Mouse (Mus musculus) limb, embryonic 13.5 days (tissue): Measurements from ENCODE around the gene Fblim1. TPM values are rescaled to one million over a fixed set of nuclear protein-coding genes. Genes with fewer than 3 reads are reported as not detected.

Experiments used
- ATAC-seq: fragments of 200-750 bp; cut with Nextera tagmentation; 2 replicates; pipeline ENCODE4 v1.8.0; 2017; ENCODE audit warnings: low read depth, moderate number of reproducible peaks, moderate TSS enrichment; ENCODE audit not compliant: low FRiP score
- H3K27ac ChIP-seq: fragments of 300-500 bp; sonication (generic); 2 replicates; pipeline ENCODE4 v1.5.1; 2015; ENCODE audit warnings: inconsistent platforms, mild to moderate bottlenecking, moderate library complexity
- H3K27me3 ChIP-seq: fragments of 300-500 bp; sonication (generic); 2 replicates; pipeline ENCODE4 v1.6.1; 2015; ENCODE audit warnings: mild to moderate bottlenecking, inconsistent platforms
- H3K36me3 ChIP-seq: fragments of 300-500 bp; sonication (generic); 2 replicates; pipeline ENCODE4 v1.6.1; 2015; ENCODE audit warnings: inconsistent platforms, mild to moderate bottlenecking, moderate library complexity
- H3K4me1 ChIP-seq: fragments of 300-500 bp; sonication (generic); 2 replicates; pipeline ENCODE4 v1.6.1; 2015; ENCODE audit warnings: inconsistent platforms
- H3K4me2 ChIP-seq: fragments of 300-500 bp; sonication (generic); replicated peaks from 2 replicates; pipeline ENCODE4 v1.6.1; 2015; ENCODE audit warnings: inconsistent platforms, mild to moderate bottlenecking, moderate library complexity
- H3K4me3 ChIP-seq: fragments of 300-500 bp; sonication (generic); 2 replicates; pipeline ENCODE4 v1.5.1; 2015; ENCODE audit warnings: moderate library complexity, mild to moderate bottlenecking, inconsistent platforms
- H3K9ac ChIP-seq: fragments of 300-500 bp; sonication (generic); 2 replicates; pipeline ENCODE4 v1.6.1; 2015; ENCODE audit warnings: mild to moderate bottlenecking, inconsistent platforms
- H3K9me3 ChIP-seq: fragments of 300-500 bp; sonication (generic); 2 replicates; pipeline ENCODE4 v1.6.1; 2016; ENCODE audit warnings: inconsistent platforms
- WGBS: fragments of 180-500 bp; shearing (Covaris S2); methylation state at CpG from one replicate; pipeline ENCODE4 v1.1.7; 2015; 5-methylcytosine and 5-hydroxymethylcytosine counted together
- polyA plus RNA-seq: library from polyadenylated mRNA; unstranded; fragments of >200 nt; fragmentation: Nextera tagmentation; extraction: Ambion mirVana; gene quantifications from 2 replicates; pipeline ENCODE4 v1.2.1, GENCODE M21; 2015

The Fblim1 gene
- polyA plus RNA-seq, 1 experiment from 2014 or later = 67.7 TPM

DNA sequence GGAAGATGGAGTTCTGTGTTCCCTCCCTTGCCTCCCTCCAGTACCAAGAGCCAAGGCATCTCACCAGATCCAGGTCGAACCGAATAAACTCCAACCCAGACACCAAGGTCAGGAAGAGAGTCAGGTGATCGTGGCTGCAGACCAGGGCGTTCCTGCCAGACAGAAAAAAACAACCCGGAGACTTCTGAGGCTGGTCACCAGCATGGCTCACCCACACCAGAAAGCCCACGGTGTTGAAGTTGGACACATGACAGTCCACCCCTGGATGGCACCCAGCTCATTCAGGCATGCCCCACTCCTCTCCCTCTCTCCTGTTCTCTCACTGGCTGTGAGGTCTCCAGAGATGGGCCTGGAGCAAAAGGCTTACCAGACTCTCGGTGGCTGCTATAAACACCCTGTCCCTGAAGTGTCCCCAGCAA, 35.5 kb upstream of the Fblim1 start:
- Histone ChIP-seq H3K4me3 (no peak overlapping the region), H3K27ac (no peak overlapping the region), H3K4me2 (no peak overlapping the region), H3K4me1 (peaks cover 9% of the 10 kb centered on the region), H3K9me3 (no peaks in the 10 kb centered on the region), H3K9ac (no peak overlapping the region), H3K36me3 (peaks cover 60% of the 10 kb centered on the region), H3K27me3 (no peaks in the 10 kb centered on the region)
- WGBS = 94% methylated on average over 7 of the region's 7 CpGs
- no peak for ATAC-seq

DNA sequence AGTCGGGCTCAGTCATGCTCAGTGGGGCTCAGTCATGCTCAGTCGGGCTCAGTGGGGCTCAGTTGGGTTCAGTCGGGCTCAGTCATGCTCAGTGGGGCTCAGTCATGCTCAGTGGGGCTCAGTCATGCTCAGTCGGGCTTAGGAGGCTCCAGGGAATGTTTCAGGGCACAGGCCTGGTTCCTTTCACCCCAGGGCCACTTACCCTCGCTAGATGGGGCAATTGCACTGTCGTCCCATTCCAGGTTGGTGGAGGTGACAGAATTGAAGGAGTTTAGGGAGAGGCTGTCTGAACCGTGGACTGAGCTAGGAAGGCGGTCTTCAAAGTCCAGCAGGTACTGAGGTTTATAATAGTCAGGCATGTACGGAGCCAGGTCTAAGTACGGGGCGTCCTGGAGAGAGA, 33.6 kb upstream of the Fblim1 start:
- Histone ChIP-seq H3K4me3 (no peak overlapping the region), H3K4me1 (peaks cover 9% of the 10 kb centered on the region), H3K27ac (no peak overlapping the region), H3K27me3 (no peaks in the 10 kb centered on the region), H3K9ac (no peak overlapping the region), H3K36me3 (peaks cover 79% of the 10 kb centered on the region), H3K4me2 (no peak overlapping the region), H3K9me3 (no peaks in the 10 kb centered on the region)
- WGBS = 75% methylated on average over 11 of the region's 11 CpGs
- no peak for ATAC-seq

DNA sequence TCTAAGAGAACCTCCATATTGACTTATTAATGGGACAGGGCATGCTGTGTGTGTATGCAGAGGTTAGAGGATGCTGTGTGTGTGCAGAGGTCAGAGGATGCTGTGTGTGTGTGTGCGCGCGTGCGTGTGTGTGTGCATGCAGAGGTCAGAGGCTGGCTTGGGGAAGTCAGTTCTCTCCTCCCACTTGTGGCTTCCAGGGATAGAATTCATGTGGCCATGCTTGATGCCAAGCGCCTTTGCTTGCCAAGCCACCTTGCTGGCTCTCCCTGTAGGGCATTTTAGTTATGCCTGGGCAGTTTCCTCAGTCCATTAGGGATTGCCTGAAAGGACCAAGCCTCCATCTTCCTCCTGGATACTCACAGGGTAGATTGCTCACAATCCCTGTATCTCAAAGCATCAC, 30.8 kb upstream of the Fblim1 start:
- Histone ChIP-seq H3K9me3 (no peaks in the 10 kb centered on the region), H3K4me1 (no peaks in the 10 kb centered on the region), H3K27me3 (no peaks in the 10 kb centered on the region), H3K9ac (no peak overlapping the region), H3K36me3 (peaks cover 94% of the 10 kb centered on the region), H3K27ac (no peak overlapping the region), H3K4me3 (no peak overlapping the region), H3K4me2 (no peak overlapping the region)
- ATAC-seq = no peak
- 91% methylated on average over 5 of the region's 5 CpGs for WGBS

- Histone ChIP-seq H3K4me3 (no peak overlapping the region), H3K4me2 (no peak overlapping the region), H3K9me3 (no peaks in the 10 kb centered on the region), H3K36me3 (peaks cover 94% of the 10 kb centered on the region), H3K27me3 (no peaks in the 10 kb centered on the region), H3K27ac (no peak overlapping the region), H3K4me1 (no peaks in the 10 kb centered on the region), H3K9ac (no peak overlapping the region)
- no peak for ATAC-seq
- 60% methylated on average over 9 of the region's 9 CpGs for WGBS
Measured at GRCm38 (mm10) chr4:141635991-141636390, 30.1 kb upstream of the Fblim1 start.

- Histone ChIP-seq H3K4me1 (no peaks in the 10 kb centered on the region), H3K27ac (no peak overlapping the region), H3K4me3 (no peak overlapping the region), H3K36me3 (peaks cover 97% of the 10 kb centered on the region), H3K4me2 (no peak overlapping the region), H3K9me3 (no peaks in the 10 kb centered on the region), H3K9ac (no peak overlapping the region), H3K27me3 (no peaks in the 10 kb centered on the region)
- ATAC-seq = no peak
- 92% methylated on average over 21 of the region's 21 CpGs for WGBS
Measured at GRCm38 (mm10) chr4:141632111-141632873, 26.4 kb upstream of the Fblim1 start.

GRCm38 (mm10) chr4:141631250-141631649, 25.4 kb upstream of the Fblim1 start:
- H3K36me3 ChIP-seq = peaks cover 97% of the 10 kb centered on the region
- H3K9ac ChIP-seq = no peak overlapping the region
- ATAC-seq = no peak
- no peak overlapping the region for H3K27ac ChIP-seq
- no peaks in the 10 kb centered on the region for H3K4me1 ChIP-seq
- no peaks in the 10 kb centered on the region for H3K27me3 ChIP-seq
- no peak overlapping the region for H3K4me2 ChIP-seq
- WGBS = 94% methylated on average over 20 of the region's 20 CpGs
- H3K9me3 ChIP-seq = no peaks in the 10 kb centered on the region
- H3K4me3 ChIP-seq = no peak overlapping the region

GRCm38 (mm10) chr4:141630021-141630420, 24.1 kb upstream of the Fblim1 start:
- H3K36me3 ChIP-seq = peaks cover 97% of the 10 kb centered on the region
- H3K4me1 ChIP-seq = no peaks in the 10 kb centered on the region
- H3K4me3 ChIP-seq = no peak overlapping the region
- WGBS = 94% methylated on average over 11 of the region's 11 CpGs
- H3K9me3 ChIP-seq = no peaks in the 10 kb centered on the region
- no peak overlapping the region for H3K4me2 ChIP-seq
- H3K9ac ChIP-seq = no peak overlapping the region
- no peak for ATAC-seq
- H3K27me3 ChIP-seq = no peaks in the 10 kb centered on the region
- H3K27ac ChIP-seq = no peak overlapping the region

DNA sequence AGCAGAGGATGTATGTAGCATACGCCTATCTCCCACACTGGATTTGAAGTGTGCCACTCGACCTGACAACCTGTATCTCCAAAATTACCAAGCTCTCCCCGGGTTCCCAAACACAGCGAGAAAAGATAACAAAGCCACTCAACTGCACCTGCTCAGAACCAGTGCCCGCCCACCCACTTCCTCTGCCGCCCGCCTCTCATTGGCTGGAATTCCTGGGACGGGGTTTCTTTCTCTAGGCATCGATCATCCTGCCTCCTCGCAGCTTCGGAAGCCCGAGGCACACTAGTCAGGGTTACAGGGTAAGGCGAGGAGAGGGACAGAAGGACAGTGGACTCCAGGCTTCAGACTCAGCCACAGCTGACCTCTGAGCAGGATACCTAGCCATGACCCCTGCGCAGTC, 22.8 kb upstream of the Fblim1 start:
- no peaks in the 10 kb centered on the region for H3K9me3 ChIP-seq
- H3K4me3 ChIP-seq = no peak overlapping the region

GRCm38 (mm10) chr4:141627502-141627901, 21.6 kb upstream of the Fblim1 start:
- Histone ChIP-seq H3K4me2 (no peak overlapping the region), H3K4me1 (no peaks in the 10 kb centered on the region), H3K27me3 (no peaks in the 10 kb centered on the region), H3K9me3 (no peaks in the 10 kb centered on the region), H3K9ac (no peak overlapping the region), H3K36me3 (peaks cover 76% of the 10 kb centered on the region), H3K4me3 (no peak overlapping the region), H3K27ac (no peak overlapping the region)
- no peak for ATAC-seq
- WGBS = 89% methylated on average over 5 of the region's 5 CpGs

More for the DNA sequence above, 22.8 kb upstream of the Fblim1 start:
- 84% methylated on average over 14 of the region's 14 CpGs for WGBS
- no peaks in the 10 kb centered on the region for H3K4me1 ChIP-seq
- H3K27me3 ChIP-seq = no peaks in the 10 kb centered on the region
- H3K9ac ChIP-seq = no peak overlapping the region
- H3K36me3 ChIP-seq = peaks cover 87% of the 10 kb centered on the region
- no peak overlapping the region for H3K4me2 ChIP-seq
- no peak for ATAC-seq
- no peak overlapping the region for H3K27ac ChIP-seq

GRCm38 (mm10) chr4:141625774-141626550, 20.1 kb upstream of the Fblim1 start:
- Histone ChIP-seq H3K4me3 (no peak overlapping the region), H3K4me2 (no peak overlapping the region), H3K9me3 (no peaks in the 10 kb centered on the region), H3K27me3 (no peaks in the 10 kb centered on the region), H3K36me3 (peaks cover 61% of the 10 kb centered on the region), H3K4me1 (no peaks in the 10 kb centered on the region), H3K9ac (no peak overlapping the region), H3K27ac (no peak overlapping the region)
- 94% methylated on average over 16 of the region's 16 CpGs for WGBS
- ATAC-seq = no peak

DNA sequence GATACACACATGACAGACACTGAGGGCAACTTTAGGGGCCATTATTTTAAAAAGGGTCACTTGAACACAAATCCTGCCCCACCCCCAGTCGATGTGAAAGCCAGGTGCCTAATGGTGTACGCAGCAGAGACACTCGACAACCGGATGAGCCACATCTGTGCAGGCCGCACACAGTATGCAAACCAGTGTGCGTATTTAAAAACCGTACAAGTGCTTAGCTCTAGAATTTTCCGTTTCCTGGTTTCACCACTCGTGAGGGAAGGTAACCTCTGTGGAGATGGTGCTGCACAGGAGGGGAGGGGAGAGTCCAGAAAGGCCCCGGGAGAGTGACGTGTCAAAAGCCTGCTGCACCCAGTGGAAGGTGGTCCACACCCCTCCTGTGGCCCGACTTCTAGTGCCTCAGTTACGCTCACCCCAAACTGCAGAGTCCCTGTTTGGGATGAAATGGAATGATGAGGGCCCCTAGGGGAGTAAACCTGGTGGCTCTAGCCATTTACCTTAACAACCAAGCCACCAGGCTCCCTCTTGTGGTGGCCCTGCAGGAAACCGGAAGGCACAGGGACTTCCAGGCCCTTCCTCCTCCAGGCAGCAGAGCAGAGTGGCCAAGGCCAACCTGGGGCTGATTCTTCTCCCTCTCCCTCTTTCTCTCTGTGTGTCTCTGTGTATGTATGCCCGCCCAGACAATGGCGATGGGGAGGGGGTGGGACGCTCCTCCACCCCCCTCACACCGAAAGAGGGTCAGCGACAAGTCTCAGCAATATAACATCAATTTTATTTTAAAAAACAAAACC, 19.3 kb upstream of the Fblim1 start:
- H3K9ac ChIP-seq = no peak overlapping the region
- no peak overlapping the region for H3K4me3 ChIP-seq
- 79% methylated on average over 19 of the region's 19 CpGs for WGBS
- peaks cover 53% of the 10 kb centered on the region for H3K36me3 ChIP-seq
- no peak for ATAC-seq
- no peak overlapping the region for H3K27ac ChIP-seq
- no peaks in the 10 kb centered on the region for H3K9me3 ChIP-seq
- H3K27me3 ChIP-seq = no peaks in the 10 kb centered on the region
- H3K4me2 ChIP-seq = no peak overlapping the region
- H3K4me1 ChIP-seq = no peaks in the 10 kb centered on the region

- ATAC-seq = no peak
- 91% methylated on average over 8 of the region's 8 CpGs for WGBS
- H3K36me3 ChIP-seq = peaks cover 43% of the 10 kb centered on the region
- no peak overlapping the region for H3K9ac ChIP-seq
- no peaks in the 10 kb centered on the region for H3K27me3 ChIP-seq
- no peaks in the 10 kb centered on the region for H3K9me3 ChIP-seq
- H3K4me1 ChIP-seq = no peaks in the 10 kb centered on the region
- no peak overlapping the region for H3K27ac ChIP-seq
- H3K4me2 ChIP-seq = no peak overlapping the region
- no peak overlapping the region for H3K4me3 ChIP-seq
Measured at GRCm38 (mm10) chr4:141624134-141624533, 18.2 kb upstream of the Fblim1 start.
